Comparison of ENCODE assay signal across 12 mouse cellular contexts in the genomic region with DNA sequence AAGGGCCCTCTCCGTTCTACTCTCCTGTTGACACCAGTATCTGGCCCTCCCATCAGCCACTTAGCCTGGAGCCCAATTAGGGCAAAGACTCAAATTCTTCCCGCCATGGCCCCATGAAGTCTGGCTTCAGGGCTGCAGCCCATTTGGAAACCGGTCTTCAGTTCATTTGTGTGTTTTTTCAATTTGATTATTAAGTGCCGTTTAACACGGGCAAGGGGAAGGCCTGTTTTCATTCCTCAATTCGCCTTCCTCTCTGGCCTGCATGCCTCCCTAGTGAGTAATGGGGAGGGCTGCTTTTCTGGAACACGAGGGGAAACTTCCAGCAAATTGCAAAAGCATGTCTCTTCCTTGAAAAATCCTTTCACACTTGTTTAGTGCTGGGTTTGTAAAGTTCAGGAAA.
DNase-seq lines count a peak whose midpoint lies in the region; ATAC-seq and TF ChIP-seq lines count a peak whose summit lies in the region.
"Had no signal": no experiment of that assay in that cellular context is flagged by ENCODE, and none has a peak within 500 bp of the region (broad histone marks: within the 10 kb centered on the region; RNA-seq: fewer than 3 reads in every experiment).

No protein-coding gene starts in this region.

- no peak overlapping the region for H3K4me3 ChIP-seq in kidney, embryonic 15.5 days (replicated peaks)
- no peak overlapping the region for H3K4me3 ChIP-seq in liver, embryonic 12.5 days
- no peak overlapping the region for H3K4me3 ChIP-seq in layer of hippocampus, adult 2 months
- H3K4me3 ChIP-seq: hindbrain, embryonic 12.5 days; megakaryocyte, embryonic 14.5 days had no signal

- 0 out of 2 replicates have a peak, but pooled peaks cover 5% of the 10 kb centered on the region for H3K27me3 ChIP-seq in kidney, embryonic 15.5 days
- H3K27me3 ChIP-seq in liver, embryonic 12.5 days (replicated peaks): no peaks in the 10 kb centered on the region
- H3K27me3 ChIP-seq: hindbrain, embryonic 12.5 days; megakaryocyte, embryonic 14.5 days had no signal

- no peaks in the 10 kb centered on the region for H3K9me3 ChIP-seq in kidney, embryonic 15.5 days (replicated peaks)
- no peaks in the 10 kb centered on the region for H3K9me3 ChIP-seq in liver, embryonic 12.5 days (replicated peaks)
- H3K9me3 ChIP-seq: hindbrain, embryonic 12.5 days; megakaryocyte, embryonic 14.5 days had no signal

- no peak overlapping the region for H3K9ac ChIP-seq in kidney, embryonic 15.5 days
- no peak overlapping the region for H3K9ac ChIP-seq in liver, embryonic 12.5 days
- H3K9ac ChIP-seq: hindbrain, embryonic 12.5 days had no signal

- intact Hi-C loops in heart, postnatal 25 days (cut with DNase I): no loop called here

- DNase-seq in kidney, postnatal 4 days: no peak
- DNase-seq in embryo, embryonic 11 days: peak; percentile 38
- DNase-seq in heart, postnatal 25 days (ENCODE audit: low spot score): peak; percentile 36
- DNase-seq in skeletal muscle tissue, adult 2 months (ENCODE audit: low read depth, low spot score): peak; percentile 68
- DNase-seq in right cerebral cortex, postnatal 36 days (ENCODE audit: low spot score in 2 of 2): no peak
- no peak for DNase-seq in layer of hippocampus, adult 2 months (ENCODE audit: low spot score in 2 of 2)
- DNase-seq: kidney, postnatal 36 days; retina, postnatal 1 day had no signal

- peaks cover 20% of the 10 kb centered on the region for H3K4me1 ChIP-seq in kidney, embryonic 15.5 days
- H3K4me1 ChIP-seq in liver, embryonic 12.5 days: no peaks in the 10 kb centered on the region
- H3K4me1 ChIP-seq: hindbrain, embryonic 12.5 days had no signal

- H3K36me3 ChIP-seq in kidney, embryonic 15.5 days: no peaks in the 10 kb centered on the region
- no peaks in the 10 kb centered on the region for H3K36me3 ChIP-seq in liver, embryonic 12.5 days
- H3K36me3 ChIP-seq: hindbrain, embryonic 12.5 days had no signal

- TF ChIP-seq CTCF in layer of hippocampus, adult 2 months (conservative IDR thresholded peaks at IDR 0.05): no peak

- 18% methylated on average over 7 of the region's 7 CpGs for WGBS in kidney, embryonic 15.5 days
- 50% methylated on average over 7 of the region's 7 CpGs for WGBS in liver, embryonic 12.5 days (ENCODE audit: insufficient replicate concordance)

- peak overlapping the region; percentile 54 for H3K27ac ChIP-seq in kidney, embryonic 15.5 days
- H3K27ac ChIP-seq in liver, embryonic 12.5 days: no peak overlapping the region
- H3K27ac ChIP-seq in layer of hippocampus, adult 2 months: no peak overlapping the region
- H3K27ac ChIP-seq: hindbrain, embryonic 12.5 days had no signal

- H3K4me2 ChIP-seq in kidney, embryonic 15.5 days: no peak overlapping the region
- H3K4me2 ChIP-seq in liver, embryonic 12.5 days: no peak overlapping the region
- H3K4me2 ChIP-seq: hindbrain, embryonic 12.5 days had no signal

- ATAC-seq in kidney, embryonic 15.5 days (replicated peaks; ENCODE audit: low FRiP score): peak; percentile 37; the same call in 1 of the 2 replicates
- no peak for ATAC-seq in liver, embryonic 12.5 days

Comparison
In these comparisons a context has a peak if more than half of its experiments do, and no peak if none do; other contexts are left out.
1. DNase-seq: peak in embryo, embryonic 11 days (single experiment), heart, postnatal 25 days (single experiment) and skeletal muscle tissue, adult 2 months (single experiment); none in kidney, postnatal 4 days (0 of 2), right cerebral cortex, postnatal 36 days (0 of 2) and layer of hippocampus, adult 2 months (0 of 2).